Mouse (Mus musculus) hindbrain, embryonic 16.5 days (tissue): ENCODE measurements around the gene Gm45140. TPM values are rescaled to one million over a fixed set of nuclear protein-coding genes. Genes with fewer than 3 reads are reported as not detected.

Experiments used
- ATAC-seq: fragments of 200-750 bp; cut with Nextera tagmentation; 2 replicates; pipeline ENCODE4 v1.8.0; 2017; ENCODE audit warnings: moderate TSS enrichment, moderate library complexity
- H3K27ac ChIP-seq: fragments of 300-500 bp; sonication (generic); 2 replicates; pipeline ENCODE4 v1.5.1; 2014; ENCODE audit warnings: low read depth, mild to moderate bottlenecking, control low read depth, low read length, moderate library complexity
- H3K27me3 ChIP-seq: fragments of 300-500 bp; sonication (generic); replicated peaks from 2 replicates; pipeline ENCODE4 v1.6.1; 2014; ENCODE audit warnings: low read length; ENCODE audit not compliant: control insufficient read depth, insufficient read depth
- H3K36me3 ChIP-seq: fragments of 300-500 bp; sonication (generic); 2 replicates; pipeline ENCODE4 v1.6.1; 2014; ENCODE audit warnings: mild to moderate bottlenecking, low read length, moderate library complexity, mixed read lengths; ENCODE audit not compliant: control insufficient read depth, insufficient read depth
- H3K4me1 ChIP-seq: fragments of 300-500 bp; sonication (generic); 2 replicates; pipeline ENCODE4 v1.6.1; 2014; ENCODE audit warnings: low read depth, low read length; ENCODE audit not compliant: control insufficient read depth, insufficient read depth
- H3K4me2 ChIP-seq: fragments of 300-500 bp; sonication (generic); 2 replicates; pipeline ENCODE4 v1.6.1; 2014; ENCODE audit warnings: mild to moderate bottlenecking, low read length, control low read depth, moderate library complexity
- H3K4me3 ChIP-seq: fragments of 300-500 bp; sonication (generic); 2 replicates; pipeline ENCODE4 v1.5.1; 2014; ENCODE audit warnings: mild to moderate bottlenecking, low read length, control low read depth, moderate library complexity
- H3K9ac ChIP-seq: fragments of 300-500 bp; sonication (generic); 2 replicates; pipeline ENCODE4 v1.6.1; 2014; ENCODE audit warnings: low read depth, mild to moderate bottlenecking, control low read depth, low read length, moderate library complexity
- H3K9me3 ChIP-seq: fragments of 300-500 bp; sonication (generic); 2 replicates; pipeline ENCODE4 v1.6.1; 2014; ENCODE audit warnings: mild to moderate bottlenecking, low read length, moderate library complexity; ENCODE audit not compliant: control insufficient read depth
- WGBS: fragments of 180-500 bp; shearing (Covaris S2); extraction: QIAGEN DNeasy Blood & Tissue Kit; methylation state at CpG from one replicate; pipeline ENCODE4 v1.1.7; 2014; 5-methylcytosine and 5-hydroxymethylcytosine counted together
- polyA plus RNA-seq: library from polyadenylated mRNA; unstranded; fragments of >200 nt; fragmentation: Nextera tagmentation; extraction: Ambion mirVana; gene quantifications from 2 replicates; pipeline ENCODE4 v1.2.1, GENCODE M21; 2015

Gene Gm45140
- polyA plus RNA-seq, 1 experiment from 2014 or later: 2.9 TPM

DNA sequence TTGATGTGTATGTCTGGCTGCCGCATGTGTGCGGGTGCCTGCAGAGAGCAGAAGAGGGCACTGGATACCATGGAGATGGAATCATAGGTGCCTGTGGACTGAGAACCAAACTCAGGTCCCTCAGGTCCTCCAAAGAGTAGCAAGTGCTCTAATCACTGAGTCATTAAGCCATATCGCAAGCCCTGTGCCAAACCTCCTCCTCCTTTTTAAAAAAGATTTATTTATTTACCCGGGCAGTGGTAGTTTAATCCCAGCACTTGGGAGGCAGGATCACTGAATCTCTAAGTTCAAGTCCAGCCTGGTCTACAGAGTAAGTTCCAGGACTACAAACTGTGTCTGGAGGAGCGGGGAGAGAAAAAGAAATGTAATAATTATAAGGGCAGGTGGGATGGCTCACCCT, 21.1 kb downstream of the Gm45140 start:
- Histone ChIP-seq H3K4me2 (no peak overlapping the region), H3K4me3 (no peak overlapping the region), H3K27me3 (no peaks in the 10 kb centered on the region), H3K9ac (no peak overlapping the region), H3K4me1 (peaks cover 10% of the 10 kb centered on the region), H3K27ac (no peak overlapping the region), H3K36me3 (peaks cover 20% of the 10 kb centered on the region), H3K9me3 (no peaks in the 10 kb centered on the region)
- no peak for ATAC-seq
- WGBS: 94% methylated on average over 5 of the region's 5 CpGs

DNA sequence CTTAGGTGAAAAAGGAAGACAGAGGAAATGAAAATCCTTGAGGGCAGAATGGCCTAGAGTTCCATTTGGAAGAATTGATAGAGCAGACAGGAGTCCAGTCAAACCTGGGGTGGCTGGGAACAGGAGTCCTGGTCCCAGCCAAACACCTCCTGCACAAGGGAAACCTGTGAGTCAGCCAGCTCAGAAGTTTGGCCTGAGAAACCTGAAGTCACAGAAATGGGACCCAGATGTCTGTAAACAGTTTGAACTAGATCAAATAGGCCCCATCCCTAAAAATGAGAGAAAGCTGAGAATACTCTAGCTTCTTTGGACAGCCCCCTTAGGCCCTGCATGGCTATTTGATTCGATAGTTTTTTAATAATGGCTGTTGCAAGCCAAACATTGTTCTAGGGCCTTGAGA, 22.9 kb downstream of the Gm45140 start:
- no peaks in the 10 kb centered on the region for H3K27me3 ChIP-seq
- no peak overlapping the region; the same call in 1 of the 2 replicates for H3K4me2 ChIP-seq
- peaks cover 10% of the 10 kb centered on the region for H3K4me1 ChIP-seq
- H3K4me3 ChIP-seq: no peak overlapping the region
- peaks cover 7% of the 10 kb centered on the region; the same call in 1 of the 2 replicates for H3K36me3 ChIP-seq
- H3K9me3 ChIP-seq: no peaks in the 10 kb centered on the region
- H3K9ac ChIP-seq: no peak overlapping the region
- ATAC-seq: no peak
- 90% methylated on average over 1 of the region's 1 CpGs for WGBS
- H3K27ac ChIP-seq: no peak overlapping the region

DNA sequence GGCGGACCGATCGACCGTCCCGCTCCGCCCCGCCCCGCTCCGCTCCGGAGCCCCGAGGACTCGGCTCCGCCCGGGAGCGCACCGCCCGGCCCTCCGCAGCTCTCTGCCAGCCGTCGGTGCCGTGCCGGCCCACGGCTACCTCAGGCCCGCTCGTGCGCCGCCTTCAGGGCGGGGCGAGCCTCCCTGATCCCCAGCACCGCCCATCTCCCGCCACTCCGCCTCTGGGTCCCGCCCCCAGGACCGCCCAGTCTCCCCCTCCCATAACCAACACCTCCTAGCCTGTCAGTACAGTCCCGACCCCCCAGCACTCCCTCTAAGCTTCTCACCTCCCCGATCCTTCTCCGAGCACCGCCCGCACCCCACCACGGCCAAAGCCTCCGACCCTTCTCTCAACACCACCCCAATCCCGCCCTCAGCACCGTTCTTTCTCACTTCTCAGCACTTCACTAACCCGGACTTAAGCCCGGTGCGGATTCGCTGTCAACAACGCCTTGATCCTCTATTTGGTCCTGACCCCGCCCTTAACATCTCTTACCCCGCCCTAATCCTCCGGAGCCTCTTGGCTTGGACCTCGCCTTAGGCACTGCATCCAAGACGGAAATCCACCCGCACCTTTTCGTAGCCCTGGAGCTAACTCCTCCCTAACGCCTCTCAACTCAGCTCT, 23.8 kb downstream of the Gm45140 start, which contains the start of gene Rab43:
TSS of gene Rab43 (minus strand) at position 490 of the 664 bp plus-strand sequence.
- H3K27ac ChIP-seq: peak within 1 kb of the TSS; percentile 80
- under 1% methylated on average over 40 of the region's 56 CpGs for WGBS

DNA sequence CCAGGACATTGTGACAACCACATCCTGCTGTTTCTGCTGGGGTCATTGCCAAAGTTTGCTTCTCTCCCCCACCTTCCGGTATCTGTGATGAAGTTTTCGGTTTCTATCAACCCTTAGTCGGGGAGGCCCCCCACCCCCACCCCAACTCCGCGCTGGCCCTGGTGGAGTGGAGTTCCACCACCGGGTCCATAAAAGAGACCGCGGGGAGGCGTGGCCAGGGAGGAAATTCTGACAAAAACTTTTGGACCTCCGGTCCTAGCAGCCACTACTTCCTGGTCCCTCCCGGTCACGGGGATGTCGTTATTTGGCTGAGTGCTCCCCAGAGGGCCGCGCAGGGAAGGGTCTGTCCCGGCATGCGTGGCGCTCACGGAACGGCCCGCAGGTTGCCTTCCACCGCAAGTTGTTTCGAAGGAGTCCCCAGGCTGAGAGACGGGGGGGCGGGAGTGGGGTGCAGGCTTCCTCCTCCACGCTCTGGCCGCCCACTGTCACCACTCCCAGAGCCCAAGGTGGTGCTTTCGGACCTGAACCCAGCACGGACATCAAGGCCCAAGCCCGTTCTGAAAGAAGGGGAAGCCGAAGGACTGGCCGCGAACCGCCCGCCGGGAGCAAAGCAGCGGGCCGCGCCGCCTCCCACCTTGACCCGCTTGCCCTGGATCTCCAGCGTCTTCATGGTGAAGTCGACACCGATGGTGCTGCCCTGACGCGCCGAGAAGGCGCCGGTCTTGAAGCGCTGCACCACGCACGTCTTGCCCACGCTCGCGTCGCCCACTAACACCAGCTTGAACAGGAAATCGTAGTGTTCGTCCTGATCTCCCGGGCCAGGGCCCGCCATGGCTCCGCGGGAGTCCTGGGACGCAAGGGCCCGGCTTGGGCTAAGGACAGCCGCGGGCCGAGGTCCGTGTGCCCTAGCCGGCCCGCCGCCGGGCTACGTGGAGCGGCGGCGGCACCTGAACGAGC, 24.6 kb downstream of the Gm45140 start:
- H3K4me3 ChIP-seq: peak overlapping the region; percentile 86
- H3K36me3 ChIP-seq: no peaks in the 10 kb centered on the region
- no peaks in the 10 kb centered on the region for H3K9me3 ChIP-seq
- H3K9ac ChIP-seq: peak overlapping the region; percentile 85
- peaks cover 10% of the 10 kb centered on the region for H3K4me1 ChIP-seq
- ATAC-seq: peak; percentile 6; the same call in 1 of the 2 replicates
- peak overlapping the region; percentile 80 for H3K27ac ChIP-seq
- H3K4me2 ChIP-seq: peak overlapping the region; percentile 95
- under 1% methylated on average over 60 of the region's 77 CpGs for WGBS
- no peaks in the 10 kb centered on the region for H3K27me3 ChIP-seq

More for the DNA sequence above, 23.8 kb downstream of the Gm45140 start, which contains the start of gene Rab43:
- no peaks in the 10 kb centered on the region for H3K9me3 ChIP-seq
- ATAC-seq: peak; percentile 98
- H3K4me1 ChIP-seq: peaks cover 10% of the 10 kb centered on the region
- H3K4me2 ChIP-seq: peak within 1 kb of the TSS; percentile 95
- peak within 1 kb of the TSS; percentile 85 for H3K9ac ChIP-seq
- H3K27me3 ChIP-seq: no peaks in the 10 kb centered on the region
- 0 out of 2 replicates have a peak, but pooled peaks cover 2% of the 10 kb centered on the region for H3K36me3 ChIP-seq
- peak within 1 kb of the TSS; percentile 86 for H3K4me3 ChIP-seq

DNA sequence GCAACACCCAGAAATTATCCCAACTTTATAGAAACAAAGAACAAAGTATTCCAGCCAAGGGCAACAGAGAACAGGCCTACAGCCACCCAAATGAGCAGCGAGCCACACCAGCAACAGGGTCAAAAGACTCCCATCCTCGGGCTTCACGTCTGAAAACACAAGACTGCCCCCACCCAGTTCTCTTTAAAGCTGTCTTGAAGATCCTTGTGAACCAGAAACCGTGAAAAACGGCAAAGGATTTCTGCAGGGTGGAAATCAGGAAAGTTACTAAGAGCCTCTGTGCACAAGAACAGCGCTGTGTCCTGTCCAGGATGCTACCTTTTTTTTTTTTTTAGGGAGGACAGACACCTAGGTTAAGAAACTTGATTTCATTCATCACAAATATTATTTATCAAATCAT, 25.3 kb downstream of the Gm45140 start:
- no peaks in the 10 kb centered on the region for H3K36me3 ChIP-seq
- peak overlapping the region; percentile 86 for H3K4me3 ChIP-seq
- no peak overlapping the region for H3K27ac ChIP-seq
- ATAC-seq: no peak
- no peaks in the 10 kb centered on the region for H3K27me3 ChIP-seq
- peak overlapping the region; percentile 95 for H3K4me2 ChIP-seq
- H3K4me1 ChIP-seq: peaks cover 10% of the 10 kb centered on the region
- H3K9me3 ChIP-seq: no peaks in the 10 kb centered on the region
- WGBS: 42% methylated on average over 6 of the region's 6 CpGs
- H3K9ac ChIP-seq: no peak overlapping the region; the same call in 1 of the 2 replicates

DNA sequence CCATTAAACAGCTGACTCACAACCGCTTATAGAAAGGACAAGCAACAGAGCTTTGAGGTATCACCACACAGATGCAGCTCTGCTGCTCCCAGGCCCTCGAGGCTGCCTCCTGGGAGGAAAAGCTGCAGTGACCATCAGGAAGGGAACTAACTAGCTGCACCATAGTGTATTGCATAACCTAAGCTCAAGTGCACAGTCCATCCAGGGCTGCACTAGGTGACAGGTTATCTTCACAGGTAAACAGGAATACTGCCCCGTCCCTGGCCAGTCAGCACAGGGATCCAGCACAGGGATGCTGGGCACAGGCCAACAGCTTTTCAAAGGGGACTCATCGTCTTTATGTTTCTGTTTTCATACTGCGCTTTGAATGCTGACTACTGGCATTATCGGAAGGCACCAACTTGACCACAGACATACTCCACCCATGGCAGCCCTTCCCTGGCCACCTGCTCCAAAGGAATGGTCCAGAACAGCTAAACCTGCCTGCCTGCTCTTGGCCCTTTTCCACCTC, 25.9 kb downstream of the Gm45140 start:
- H3K27me3 ChIP-seq: no peaks in the 10 kb centered on the region
- WGBS: 81% methylated on average over 6 of the region's 6 CpGs
- H3K4me1 ChIP-seq: peaks cover 10% of the 10 kb centered on the region
- no peak overlapping the region; the same call in 1 of the 2 replicates for H3K4me2 ChIP-seq
- ATAC-seq: no peak
- H3K9ac ChIP-seq: no peak overlapping the region
- no peaks in the 10 kb centered on the region for H3K9me3 ChIP-seq
- H3K36me3 ChIP-seq: no peaks in the 10 kb centered on the region
- no peak overlapping the region for H3K4me3 ChIP-seq
- H3K27ac ChIP-seq: no peak overlapping the region

DNA sequence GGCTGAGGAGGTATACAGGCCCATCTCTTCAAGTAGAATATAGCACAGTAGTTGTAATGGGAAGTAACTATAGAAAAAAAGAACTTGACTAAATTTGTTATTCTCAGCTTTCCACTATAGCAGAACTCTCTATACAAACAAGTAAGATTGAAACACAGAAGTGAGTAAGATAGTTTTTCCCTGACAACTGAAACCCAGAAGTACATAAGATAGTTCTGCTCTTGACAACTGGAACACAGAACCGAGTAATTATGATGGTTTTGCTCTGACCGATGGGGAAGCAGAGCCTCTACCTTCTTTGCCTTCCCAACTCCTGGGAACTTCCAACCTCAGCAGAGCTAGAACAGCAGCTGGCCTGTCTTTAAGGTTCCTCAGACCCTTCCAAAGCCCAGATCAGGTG, 26.5 kb downstream of the Gm45140 start:
- H3K9me3 ChIP-seq: no peaks in the 10 kb centered on the region
- H3K27ac ChIP-seq: no peak overlapping the region
- no peak overlapping the region for H3K9ac ChIP-seq
- peaks cover 10% of the 10 kb centered on the region for H3K4me1 ChIP-seq
- no peaks in the 10 kb centered on the region for H3K27me3 ChIP-seq
- H3K36me3 ChIP-seq: no peaks in the 10 kb centered on the region
- no peak for ATAC-seq
- no peak overlapping the region for H3K4me3 ChIP-seq
- no peak overlapping the region for H3K4me2 ChIP-seq
- WGBS: 94% methylated on average over 2 of the region's 2 CpGs

DNA sequence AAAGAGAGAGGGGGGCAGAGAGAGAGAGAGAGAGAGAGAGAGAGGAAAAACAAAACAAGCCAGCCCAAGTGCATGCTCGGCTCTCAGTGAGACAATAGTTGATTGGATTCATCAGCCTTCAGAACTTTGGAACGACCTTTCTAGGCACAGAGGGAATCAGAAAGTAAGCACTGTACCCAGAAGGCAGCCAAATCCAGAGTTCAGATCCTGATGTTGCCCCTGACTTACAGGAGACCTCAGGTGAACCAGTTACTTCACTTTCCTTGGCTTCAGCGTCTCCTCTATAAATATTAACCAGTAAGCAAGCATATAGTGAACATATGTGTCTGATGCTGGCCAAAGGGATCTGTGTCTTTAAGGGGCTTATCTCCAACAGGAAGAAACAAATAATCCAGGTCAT, 27.1 kb downstream of the Gm45140 start:
- no peaks in the 10 kb centered on the region for H3K27me3 ChIP-seq
- no peak overlapping the region for H3K4me2 ChIP-seq
- H3K9ac ChIP-seq: no peak overlapping the region
- no peak overlapping the region for H3K27ac ChIP-seq
- peaks cover 10% of the 10 kb centered on the region for H3K4me1 ChIP-seq
- H3K4me3 ChIP-seq: no peak overlapping the region
- ATAC-seq: no peak
- WGBS: 80% methylated on average over 3 of the region's 3 CpGs
- no peaks in the 10 kb centered on the region for H3K9me3 ChIP-seq
- no peaks in the 10 kb centered on the region for H3K36me3 ChIP-seq
